Mouse (Mus musculus) brain, embryonic 18.5 days (tissue): Measurements from ENCODE around the gene Tmem259.
A peak's percentile ranks its signal among the peaks of the same experiment; 100 is the strongest.

Experiments
- DNase-seq: peaks from one replicate; pipeline ENCODE4 v3.0.0-alpha.2; 2012; ENCODE audit warnings: low read depth, low spot score

Gene Tmem259

DNA sequence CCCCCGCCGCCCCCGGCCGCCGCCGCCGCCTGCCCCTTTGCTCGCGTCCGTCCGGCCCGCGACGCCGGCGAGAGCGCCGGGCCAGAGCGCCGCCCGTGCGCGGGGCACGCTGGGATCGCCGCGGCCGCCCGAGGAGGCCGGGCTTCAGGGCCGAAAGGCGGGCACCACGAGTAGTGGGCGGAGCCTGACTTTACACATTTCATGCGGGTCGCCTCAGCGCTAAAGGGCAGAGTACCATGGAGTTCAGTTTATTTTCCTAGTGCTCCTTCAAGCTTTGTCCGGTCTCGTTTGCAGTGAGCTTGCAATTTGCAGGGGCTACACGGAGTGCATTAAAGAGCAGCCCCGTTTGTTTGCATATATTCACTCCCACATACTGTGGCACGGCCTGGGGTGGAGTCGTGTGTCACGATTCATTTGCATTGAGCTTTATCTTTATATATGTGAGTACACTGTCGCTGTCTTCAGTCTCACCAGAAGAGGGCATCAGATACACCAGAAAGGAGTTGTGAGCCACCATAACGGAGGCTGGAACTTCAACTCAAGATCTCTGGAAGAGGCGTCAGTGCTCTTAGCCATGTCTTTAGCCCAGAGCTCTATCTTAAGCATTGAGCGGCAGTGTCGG, at the start of gene Tmem259:
Gene Tmem259 (minus strand): TSS at position 136 of the 622 bp plus-strand sequence.
- peak; percentile 87 for DNase-seq

DNA sequence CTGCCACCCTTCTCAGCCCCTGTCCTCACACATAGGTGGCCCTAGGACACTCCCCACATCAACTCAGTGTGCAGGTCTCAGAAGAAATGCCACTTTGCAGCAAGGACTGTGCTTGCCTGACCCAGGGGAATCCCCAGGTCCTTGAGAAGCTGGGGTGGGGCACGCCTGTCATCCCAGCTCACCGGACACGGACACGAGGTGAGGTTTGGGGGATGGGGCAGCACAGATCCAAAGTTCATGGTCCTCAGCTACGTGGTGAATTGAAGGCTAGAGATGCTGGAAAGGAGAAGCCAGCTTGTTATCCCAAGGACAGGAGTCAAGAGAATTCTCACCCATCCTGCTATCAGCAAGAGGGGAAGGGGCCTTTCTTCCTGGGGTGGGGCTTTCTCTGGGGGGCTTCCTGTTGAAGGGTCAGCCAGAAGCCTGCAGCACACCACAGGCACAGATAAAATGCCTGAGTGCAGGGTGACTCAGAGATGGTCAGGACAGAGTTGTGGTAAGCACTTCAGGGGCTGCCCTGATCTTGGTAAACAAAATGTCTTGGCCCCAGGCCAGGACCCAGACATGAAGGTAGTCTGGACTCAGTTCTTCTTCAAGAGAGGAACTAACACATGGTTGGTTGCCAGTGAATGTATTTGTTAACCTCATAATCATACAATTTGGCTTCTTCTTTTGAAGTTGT, 48.8 kb upstream of the Tmem259 start:
- DNase-seq, result no peak

DNA sequence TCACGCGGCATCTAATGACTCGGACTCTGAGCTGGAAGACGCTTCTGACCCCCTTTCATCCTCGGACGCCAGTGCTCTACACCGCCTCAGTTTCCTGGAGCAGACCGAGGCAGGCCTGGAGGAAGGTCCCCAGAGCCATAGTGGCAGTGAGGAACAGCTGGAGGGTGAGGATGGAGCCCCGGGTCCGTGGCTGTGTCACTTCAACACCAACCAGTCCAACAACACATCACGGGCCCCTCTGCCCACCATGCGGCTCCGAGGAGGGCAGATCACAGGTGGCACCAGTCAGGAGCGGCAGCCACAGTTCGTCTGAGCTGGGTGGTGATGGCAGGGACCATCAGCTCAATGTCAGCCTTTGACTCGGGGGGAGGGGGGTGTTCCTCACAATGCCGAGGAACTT, 46.6 kb upstream of the Tmem259 start:
- DNase-seq, result no peak

DNA sequence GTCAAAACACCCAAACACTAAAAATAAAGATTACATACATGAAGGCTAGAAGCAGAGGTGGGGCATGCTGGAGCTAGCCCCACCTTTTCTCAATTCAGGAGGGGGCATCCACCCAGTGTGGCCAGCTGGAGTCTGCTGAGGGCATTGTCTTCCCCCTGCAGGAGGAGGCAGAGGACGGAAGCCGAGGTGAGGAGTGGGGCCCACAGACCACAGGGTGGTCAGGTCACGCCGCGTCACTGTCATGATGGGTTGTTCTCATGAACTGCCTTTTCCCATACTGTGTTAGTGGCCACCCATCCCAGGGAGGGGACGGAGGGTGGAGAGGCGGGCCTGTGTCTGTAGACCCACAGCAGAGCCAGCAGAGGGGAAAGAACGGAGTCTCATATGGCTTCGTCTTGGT, 46.1 kb upstream of the Tmem259 start:
- no peak for DNase-seq

DNA sequence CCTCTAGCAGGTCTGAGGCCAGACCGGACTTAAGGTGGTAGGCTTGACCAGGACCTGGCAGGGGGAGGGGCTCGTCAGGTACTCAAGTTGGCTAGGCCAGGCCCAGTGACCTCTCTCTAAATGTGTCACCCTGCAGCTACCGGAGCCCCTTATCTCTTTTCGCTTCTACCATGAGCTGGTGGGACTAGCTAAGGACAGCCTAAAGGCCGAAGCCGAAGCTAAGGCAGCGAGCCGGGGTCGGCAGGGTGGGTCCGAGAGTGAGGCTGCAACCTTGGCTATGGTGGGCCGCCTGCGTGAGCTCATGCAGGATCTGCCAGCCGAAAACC, 44.4 kb upstream of the Tmem259 start:
- DNase-seq, result no peak

DNA sequence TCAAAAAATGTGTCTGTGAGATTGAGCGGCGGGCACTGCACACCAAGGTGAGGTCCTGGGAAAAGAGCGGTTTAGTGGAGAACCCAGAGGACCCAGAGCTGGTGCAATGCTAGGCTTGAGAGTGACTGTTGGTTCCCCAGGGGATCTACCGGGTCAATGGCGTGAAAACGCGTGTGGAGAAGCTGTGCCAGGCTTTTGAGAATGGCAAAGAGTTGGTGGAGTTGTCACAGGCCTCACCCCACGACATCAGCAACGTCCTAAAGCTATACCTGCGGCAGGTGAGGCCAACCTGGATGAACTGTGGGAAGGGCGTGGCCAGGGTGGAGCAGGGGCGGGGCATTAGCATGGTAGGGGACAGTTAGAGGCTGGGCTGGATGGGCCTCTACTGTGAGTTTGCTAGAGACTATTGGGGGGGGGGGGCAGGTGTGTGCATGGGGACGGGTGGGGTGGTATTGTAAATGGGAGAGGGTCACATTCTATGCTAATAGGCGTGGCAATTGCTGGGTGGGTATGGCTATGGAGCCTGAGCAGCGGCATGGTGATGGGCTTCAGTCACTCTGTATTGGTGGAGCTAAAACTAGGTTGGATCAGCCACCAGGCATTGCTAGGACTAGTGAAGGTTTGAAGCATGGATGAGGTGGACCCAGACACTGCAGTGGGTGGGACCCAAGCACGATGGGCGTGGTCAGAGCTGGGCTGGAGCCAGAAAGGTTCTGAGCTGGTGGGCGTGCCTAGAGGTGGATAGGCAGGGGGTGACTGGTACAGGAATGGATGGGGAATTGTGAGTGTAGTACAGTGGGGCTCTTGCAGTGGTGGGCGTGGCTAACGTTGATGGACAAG, 43.8 kb upstream of the Tmem259 start:
- DNase-seq, result no peak

DNA sequence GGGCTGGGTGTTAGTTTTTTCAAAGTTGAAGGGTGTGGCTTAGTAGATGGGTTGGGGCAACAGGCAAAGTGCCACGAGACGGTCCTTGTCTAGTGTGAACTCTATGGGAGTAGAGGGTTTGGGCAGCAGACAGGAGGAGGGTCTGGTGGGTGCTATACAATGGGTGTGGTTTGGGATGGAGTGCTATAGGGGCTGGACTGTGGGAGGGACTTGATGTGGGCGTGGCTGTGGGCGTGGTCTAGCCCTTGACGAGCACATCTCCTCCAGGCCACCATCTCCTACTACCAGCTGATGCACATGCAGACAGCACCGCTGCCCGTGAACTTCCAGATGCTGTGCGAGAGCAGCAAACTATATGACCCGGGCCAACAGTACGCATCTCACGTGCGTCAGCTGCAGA, 41.8 kb upstream of the Tmem259 start:
- DNase-seq, result no peak

DNA sequence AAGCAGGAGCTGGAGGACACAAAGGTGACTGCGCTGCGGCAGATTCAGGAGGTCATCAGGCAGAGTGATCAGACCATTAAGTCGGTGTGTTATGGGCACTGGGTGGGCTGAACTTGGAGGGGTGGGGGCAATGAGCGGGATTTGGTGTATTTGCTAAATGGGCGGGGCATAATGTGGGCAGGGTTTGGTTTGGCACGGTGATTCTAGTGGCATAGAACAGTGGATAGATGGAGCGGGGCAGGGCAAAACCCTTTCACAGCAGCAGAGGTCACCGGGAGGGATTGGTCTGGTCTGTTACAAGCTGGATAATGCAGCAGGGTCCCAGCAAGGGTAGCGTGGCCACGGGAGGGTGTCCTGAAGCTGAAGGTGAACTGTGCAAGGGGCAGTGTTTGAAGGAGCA, 41.3 kb upstream of the Tmem259 start:
- DNase-seq, result no peak

DNA sequence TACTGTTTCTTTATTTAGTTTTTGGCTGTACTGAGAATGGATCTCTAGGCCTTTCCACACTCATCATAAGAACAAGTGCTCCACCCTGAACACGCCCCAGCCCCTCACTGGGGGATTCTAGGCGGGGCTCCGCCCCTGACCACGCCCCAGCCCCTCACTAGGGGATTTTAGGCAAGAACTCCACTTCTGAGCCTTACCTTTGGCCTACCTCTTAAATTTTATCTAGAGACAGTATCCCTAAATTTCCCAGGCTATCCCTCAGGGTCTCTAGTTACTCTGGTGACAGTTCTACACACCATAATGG, 40.9 kb upstream of the Tmem259 start:
- DNase-seq, result no peak

DNA sequence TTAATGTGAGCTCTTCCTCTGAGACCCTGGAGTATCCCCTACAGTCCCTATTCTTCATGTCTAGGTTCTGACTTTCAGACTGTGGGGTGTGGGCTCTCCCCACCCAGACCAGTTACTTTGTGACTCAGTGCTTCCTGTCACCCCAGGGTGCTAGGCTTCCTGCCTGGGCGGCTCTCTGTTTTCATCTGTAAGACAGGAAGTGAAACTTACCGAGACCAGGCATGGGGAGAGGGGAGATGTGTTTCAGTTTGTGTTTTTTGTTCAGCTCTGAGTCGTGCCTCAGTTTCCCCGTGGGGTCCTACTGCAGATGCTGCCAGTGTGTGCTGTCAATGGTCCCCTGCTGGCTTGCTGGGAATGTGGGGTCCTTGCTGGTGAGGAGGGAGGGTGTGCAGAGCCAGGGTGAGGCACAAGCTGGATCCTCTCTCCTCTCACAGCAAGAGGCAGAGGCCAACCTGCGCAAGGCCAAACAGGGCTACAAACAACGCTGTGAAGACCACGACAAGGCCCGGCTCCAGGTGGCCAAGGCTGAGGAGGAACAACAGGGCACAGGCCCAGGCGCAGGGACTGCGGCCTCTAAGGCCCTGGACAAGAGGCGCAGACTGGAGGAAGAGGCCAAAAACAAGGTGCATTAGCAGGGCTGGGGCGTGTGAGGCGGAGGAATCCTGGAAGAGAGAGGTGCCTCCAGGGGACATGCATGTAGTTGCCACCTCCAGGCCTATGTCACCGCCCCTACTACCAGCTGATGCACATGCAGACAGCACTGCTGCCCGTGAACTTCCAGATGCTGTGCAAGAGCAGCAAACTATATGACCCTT, 40.3 kb upstream of the Tmem259 start:
- DNase-seq, result no peak

DNA sequence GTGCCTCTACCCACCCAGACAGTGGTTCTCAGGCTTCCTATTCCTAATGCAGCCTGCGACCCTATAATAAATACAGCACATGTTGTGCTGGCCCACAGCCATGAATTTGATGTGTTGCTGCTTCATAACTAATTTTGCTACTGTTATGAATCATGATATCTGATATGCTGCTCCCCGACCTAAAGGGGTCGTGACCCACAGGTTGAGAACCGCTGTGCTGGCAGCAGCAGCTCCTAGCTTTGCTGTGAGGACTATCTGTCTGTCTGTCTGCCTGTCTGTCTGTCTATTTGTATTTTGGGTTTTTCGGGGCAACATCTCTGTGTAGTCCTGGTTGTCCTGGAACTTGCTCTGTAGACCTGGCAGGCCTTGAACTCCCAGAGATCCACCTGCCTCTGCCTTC, 39.6 kb upstream of the Tmem259 start:
- DNase-seq, result no peak

DNA sequence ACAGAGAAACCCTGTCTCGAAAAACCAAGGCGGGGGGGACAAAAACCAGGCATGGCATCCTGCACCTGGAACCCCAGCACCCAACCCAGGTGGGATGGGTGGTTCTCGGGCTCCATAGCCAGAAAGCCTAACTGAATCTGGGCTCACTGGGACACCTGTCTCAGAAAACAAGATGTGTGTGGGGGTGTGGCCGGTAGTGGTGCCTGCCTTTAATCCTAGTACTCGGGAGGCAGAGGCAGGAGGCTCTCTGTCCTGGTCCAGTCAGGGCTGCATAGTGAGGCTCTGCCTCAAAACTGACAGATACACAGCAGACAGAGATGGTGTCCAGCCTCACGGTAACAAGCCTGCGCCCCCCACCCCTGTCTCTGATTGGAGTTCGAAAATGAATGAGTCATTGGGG, 38.7 kb upstream of the Tmem259 start:
- DNase-seq, result no peak

DNA sequence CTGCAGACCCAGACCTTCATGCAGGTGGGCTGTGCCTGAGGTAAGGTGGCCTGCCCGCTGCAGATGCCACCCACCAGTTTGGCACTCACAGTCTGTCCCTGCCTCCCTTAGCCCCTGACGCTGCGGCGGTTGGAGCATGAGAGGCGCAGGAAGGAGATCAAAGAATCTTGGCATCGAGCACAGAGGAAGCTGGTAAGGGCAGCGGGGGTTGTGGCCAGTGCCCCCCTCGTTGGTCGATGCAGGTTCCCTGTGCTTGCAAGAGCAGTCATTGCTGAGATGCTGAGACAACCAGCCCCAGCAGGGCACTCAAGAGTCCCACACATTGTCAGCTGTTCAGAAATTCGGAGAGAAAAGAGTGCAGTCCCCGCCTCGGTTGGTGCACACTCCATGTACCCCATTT, 38.0 kb upstream of the Tmem259 start:
- no peak for DNase-seq

DNA sequence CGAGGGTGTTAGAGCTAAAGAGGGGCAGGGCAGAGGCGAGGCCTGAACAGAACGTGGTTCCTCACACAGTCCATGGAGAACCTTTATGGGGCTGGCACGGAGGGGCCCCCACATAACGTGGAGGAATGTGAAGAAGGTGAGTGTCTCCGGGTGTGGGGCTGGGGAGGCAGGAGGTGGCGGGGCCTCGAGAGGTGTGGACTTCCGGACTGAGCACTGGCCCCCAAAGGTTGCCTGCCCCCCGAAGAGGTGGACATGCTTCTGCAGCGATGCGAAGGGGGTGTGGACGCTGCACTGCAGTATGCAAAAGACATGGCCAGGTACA, 37.2 kb upstream of the Tmem259 start:
- DNase-seq, result no peak

DNA sequence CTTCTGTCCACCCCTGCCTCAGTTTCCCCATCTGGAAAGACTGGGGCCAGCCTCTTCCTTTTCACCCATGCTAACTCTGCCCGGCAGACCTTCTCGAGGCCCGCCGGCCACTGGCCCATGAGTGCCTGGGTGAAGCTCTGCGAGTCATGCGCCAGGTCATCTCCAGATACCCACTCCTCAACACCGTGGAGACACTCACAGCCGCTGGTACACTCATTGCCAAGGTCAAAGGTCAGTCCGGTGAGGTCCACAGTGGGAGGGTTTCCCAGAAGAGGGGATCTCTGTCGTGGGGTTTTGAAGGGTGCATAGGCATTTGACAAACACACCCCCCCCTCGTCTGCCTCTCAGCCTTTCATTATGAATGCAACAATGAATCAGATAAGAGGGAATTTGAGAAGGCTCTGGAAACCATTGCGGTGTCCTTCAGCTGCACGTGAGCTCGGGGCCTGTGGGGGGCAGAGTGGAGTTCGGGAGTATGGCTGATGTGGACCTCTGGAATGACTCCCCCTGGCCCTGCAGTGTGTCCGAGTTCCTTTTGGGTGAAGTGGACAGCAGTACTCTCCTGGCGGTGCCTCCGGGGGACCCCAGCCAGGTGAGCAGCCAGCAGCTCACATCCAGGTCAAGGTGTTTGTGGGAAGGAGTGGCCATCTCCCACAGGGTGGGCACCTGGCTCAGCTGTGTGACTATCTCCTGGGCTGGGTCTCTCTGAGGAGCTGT, 36.6 kb upstream of the Tmem259 start:
- DNase-seq, result no peak

DNA sequence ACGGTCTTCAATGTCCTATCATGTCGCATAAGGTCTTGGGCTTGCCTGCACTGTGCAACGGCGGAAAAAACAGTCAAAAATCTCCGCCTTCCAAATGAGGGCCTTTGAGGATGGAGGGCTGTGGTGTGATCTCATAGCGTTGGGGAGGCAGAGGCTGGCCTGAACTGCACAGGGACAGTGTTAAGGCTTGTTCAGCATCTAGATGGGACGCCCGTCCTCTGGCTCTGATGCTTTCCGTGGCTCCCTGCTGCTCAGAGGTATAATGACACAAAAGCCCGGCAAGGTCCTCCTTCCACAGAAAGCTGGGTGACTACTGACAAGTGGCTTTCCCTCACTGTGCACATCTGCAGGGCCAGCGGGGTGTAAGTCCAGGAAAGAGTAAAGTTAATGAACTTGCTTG, 36.1 kb upstream of the Tmem259 start:
- DNase-seq, result no peak

DNA sequence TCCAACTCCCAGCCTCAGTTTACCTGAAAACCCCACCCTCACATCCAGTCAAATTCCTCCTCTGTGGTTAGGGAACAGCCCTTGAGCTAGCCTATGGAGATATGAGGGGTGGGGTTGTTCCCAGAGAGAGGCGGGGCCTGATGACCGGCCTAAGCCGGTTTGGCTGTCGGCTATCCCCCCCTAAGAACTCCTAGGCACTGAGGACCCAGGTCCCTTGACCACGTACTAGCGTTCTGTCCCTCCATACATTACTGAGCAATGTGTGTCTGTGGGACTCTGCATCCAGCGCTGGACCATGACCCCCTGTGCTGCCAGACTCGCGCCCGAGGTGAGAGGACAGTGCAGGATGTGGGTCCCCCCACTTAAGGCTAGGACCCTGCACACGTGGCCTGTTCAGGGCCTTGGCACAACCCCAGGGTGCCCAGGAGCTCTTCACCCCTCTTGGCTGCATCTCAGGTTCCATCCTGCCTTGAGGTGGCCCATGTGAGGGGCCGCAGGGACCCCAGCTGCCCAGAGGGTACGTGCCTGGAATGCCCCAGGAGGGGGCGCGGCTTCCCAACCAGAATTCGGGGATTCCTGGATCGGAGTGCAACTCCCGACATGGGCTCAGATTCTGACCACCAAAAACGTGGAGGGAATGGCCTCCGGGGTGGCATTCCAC, 35.5 kb upstream of the Tmem259 start:
- DNase-seq, result no peak

DNA sequence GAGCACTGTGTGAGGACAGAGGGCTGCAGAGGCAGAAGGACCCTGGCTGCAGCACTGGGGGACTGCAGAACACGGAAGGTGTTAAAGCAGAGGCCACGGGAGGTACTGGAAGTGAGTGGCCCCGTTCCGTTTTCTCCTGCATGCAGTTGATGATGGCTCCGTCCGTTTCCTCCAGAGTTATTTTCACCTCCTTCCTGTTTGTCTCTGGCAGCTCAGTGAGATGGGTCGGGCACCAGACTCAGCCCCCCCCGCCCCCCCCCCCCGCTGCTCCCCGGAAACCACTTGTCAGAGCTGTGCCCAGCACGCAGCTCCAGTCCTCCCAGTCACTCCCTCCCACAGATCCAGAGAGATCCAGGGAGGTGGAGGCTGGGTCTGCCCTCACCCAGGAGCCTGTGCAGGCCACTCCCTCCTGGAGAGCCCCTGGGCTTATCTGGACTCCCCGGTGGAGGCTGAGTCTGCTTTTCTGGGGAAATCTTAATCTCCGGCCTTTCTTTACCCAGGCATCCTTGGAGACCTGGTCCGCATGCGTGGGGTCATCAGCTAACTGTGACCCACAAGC, 34.7 kb upstream of the Tmem259 start:
- no peak for DNase-seq

DNA sequence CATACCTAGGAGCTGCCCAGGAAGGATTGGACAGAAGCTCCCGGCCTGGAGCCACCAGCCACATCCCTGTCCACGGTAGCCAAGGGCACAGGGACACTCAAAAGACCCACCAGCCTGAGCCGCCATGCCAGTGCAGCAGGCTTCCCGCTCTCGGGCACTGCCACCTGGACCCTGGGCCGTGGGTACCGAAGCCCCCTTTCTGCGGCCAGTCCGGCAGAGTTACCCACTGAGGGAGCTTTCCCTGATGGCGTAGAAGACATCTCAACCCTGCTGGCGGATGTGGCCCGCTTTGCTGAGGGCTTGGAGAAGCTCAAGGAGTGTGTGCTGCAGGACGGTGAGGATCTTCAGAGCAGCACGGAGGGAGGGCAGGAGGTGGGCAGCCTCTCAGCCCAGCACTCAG, 33.6 kb upstream of the Tmem259 start:
- no peak for DNase-seq

DNA sequence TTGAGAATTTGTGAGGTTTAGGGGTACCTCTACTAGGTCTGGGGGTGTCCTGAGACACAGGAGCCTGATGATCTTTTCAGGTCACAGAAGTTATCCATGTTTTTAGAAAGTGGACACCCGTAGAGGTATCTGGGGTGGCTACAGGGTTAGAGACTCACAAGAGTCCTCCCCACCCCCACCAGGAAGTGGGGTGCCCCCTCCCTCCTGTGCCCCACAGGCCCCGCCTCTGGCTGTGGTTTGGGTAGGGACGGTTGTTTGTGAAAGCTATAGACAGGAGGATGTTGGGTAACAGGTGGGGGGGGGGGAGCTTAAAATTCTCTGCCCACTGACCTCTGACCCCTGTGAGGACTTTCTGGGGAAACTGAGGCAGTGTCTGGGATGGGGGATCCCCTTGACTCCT, 33.2 kb upstream of the Tmem259 start:
- DNase-seq, result no peak

DNA sequence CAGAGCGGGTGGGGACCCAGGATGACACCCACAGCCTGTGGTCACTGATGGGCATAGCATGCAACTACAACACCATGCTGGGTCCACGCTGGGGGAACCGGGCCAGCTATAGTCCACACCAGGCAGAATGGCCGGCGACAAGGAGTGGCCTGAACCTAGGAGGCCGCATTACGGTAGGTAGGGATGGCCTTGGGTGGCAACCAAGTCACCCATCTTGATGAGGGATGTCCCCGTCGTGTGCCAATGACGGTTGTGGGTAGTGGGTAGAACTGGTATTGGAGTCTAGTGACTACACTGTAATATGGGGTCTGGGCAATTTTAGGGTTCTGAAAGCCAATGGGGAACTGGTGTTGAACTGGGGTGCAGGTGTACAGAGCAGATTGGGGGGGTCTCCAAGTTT, 32.8 kb upstream of the Tmem259 start:
- no peak for DNase-seq
